Mouse (Mus musculus): ENCODE measurements around the gene Plekho2. TPM values are rescaled to one million over a fixed set of nuclear protein-coding genes. Genes with fewer than 3 reads are reported as not detected.

Plekho2 gene
- total RNA-seq (2021), result 10 to 100 TPM in 1 of 2 experiments, 1 to 10 TPM in 1; 8.3 to 10.7 TPM
- long read RNA-seq, experiment 1, partial matches to known transcripts, result 0 of 4 reads
- long read RNA-seq, experiment 1, other reads (novel, unspliced or antisense), result 3 of 4 reads
- long read RNA-seq, experiment 2, transcript Plekho2-201 (6 exons, 3,273 nt), result major isoform, 7 of 10 reads
- long read RNA-seq, experiment 2, partial matches to known transcripts, result 0 of 10 reads
- long read RNA-seq, experiment 2, other reads (novel, unspliced or antisense), result 3 of 10 reads

DNA sequence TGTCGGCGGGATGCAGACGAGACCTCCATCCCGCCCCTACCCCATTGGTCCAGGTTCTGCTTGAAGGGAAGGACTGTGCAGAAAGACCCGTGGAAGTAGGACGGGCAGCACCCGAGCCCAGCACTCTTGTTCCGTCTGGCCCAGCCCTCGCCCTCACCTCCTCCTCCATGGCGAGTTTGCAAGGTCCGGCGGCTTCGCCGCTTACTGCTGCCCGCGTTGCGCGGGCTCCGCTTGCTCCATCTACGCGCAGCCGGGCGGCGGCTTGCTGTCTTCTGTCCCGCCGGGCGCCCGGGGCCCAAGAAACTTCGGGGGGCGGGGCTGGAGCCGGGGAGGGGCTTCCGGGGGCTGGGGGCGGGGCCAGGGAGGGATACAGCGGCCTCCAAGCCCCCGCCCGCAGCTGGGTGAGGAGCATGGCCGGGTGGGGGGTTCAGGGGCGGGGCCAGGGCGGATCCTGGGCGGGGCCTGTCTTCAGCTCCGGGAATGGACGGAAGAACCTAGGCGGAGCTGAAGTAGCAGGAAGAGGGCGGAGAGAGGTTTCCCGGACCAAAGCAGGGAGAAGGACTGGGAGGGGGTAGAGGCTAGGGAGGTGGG, at the start of gene Plekho2:
Gene Plekho2, minus strand, starts transcription at position 260 of the 591 bp plus-strand sequence.
- intact Hi-C loops (cut with DNase I; ENCODE audit: low total_unique reads), result loop anchor here (2.0 kb wide), 1 partner anchor 55 kb away; no protein-coding TSS in a partner anchor
- peak; percentile 95 for DNase-seq

DNA sequence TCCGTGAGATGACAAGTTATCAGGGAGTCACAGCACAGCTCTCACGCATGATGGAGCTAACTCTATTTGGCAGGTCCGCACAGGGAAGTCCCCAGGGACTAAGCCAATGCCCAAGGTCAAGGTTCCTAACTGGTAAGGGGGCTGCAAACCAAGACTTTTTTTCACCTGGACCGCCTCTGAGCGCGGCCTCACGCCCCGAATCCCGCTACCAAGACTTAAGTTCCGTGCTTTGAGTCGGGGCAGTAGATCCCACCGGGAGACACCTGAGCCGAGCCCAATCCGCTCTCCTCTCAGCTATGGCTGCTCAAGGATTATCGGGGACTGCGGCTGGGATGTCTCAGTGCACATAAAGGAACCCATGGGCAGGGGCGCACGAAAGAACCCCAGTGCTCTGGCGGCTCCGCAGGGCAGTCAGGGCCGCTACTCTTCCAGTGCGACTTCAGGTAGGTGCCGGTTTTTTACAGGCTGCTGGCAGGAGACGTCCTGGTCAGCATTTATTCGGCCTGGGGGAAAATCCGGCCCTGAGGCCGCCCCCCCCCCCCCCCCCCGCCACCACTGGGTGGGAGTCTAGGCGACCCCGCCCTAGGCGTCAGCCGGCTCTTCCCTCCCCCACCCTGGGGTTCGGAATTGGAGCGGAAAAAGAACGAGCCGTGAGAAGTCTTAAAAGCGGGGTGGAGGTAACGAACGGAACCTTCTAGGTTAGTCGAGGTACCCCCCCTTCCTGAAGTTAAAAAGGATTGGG, 49.4 kb upstream of the Plekho2 start, which contains the start of gene Rbpms2:
Gene Rbpms2, plus strand, starts transcription at position 624 of the 742 bp plus-strand sequence.
- intact Hi-C loops (cut with DNase I; ENCODE audit: low total_unique reads), result no loop called here
- DNase-seq, result no peak

DNA sequence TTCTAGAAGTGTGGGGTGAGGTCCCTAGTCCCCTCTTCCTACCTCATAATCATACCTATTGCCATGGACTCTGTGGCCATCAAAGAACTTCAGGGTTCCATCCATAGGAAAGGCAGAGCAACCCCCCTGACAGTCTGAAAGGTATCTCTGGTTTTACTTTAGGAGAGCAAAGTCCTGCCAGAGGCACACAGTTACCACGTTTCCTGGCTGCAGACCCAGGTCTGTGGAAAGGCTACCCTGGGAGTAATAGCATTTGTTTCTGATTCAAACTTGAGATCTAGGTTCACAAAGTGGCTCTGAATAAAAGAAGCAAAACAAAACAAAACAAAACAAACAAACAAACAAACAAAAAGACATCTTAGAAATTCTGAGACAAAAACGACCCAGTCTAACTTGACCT, 44.4 kb upstream of the Plekho2 start:
- DNase-seq, result no peak
- intact Hi-C loops (cut with DNase I; ENCODE audit: low total_unique reads), result no loop called here

DNA sequence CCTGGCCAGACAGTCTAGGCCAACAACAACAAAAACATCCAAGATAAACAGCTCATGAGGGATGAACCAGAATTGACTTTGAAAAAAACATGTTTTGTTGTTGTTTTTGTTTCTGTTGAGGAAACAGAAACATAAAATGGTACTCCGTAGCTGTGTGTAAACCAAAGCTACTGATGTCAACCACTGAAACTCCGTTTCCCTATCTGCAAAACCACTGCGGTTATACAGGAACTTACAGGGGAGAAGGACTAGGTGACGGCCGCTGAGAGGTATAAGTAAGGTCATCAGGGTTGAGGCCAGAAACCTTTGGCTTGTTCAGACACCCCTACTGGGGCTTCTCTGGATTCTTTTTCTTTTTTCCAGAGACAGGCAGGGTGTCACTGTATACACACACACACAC, 43.0 kb upstream of the Plekho2 start:
- intact Hi-C loops (cut with DNase I; ENCODE audit: low total_unique reads), result no loop called here
- DNase-seq, result no peak

DNA sequence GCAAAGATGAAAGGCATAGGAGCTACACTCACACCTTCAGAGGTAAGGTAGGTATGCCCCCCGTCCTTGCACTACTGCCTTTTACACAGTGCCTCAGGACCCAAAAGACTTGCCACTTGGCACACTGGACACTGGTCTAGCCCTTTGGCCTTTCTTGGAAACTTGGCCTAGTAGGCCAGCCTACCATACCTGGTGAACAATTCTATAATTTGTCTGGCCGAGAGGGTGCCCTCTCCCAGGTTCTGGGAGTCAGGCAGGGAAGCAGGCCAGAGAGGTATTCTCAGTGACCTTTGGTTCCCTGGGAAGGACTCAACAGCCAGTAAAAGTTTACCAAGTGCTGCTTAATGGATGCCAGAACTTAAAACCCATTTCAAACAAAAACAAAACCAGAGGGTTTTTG, 41.8 kb upstream of the Plekho2 start:
- intact Hi-C loops (cut with DNase I; ENCODE audit: low total_unique reads), result no loop called here

DNA sequence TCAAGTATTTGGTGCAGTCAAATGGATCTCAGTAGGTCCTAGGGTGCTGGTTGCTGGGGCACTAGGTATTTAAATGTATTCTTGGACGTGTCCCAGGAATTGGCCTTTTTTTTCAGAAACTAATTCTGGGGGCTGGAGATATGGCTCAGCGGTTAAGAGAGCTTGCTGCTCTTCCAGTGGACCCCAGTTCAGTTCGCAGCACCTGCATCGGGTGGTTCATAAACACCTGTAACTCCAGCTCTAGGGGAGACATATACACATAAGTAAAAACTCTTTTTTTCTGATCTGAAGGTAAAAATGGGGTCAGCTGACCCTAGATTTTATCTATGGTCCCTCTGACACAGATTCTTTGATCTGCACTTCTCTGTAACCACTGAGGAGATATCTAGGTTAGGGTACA, 41.4 kb upstream of the Plekho2 start:
- intact Hi-C loops (cut with DNase I; ENCODE audit: low total_unique reads), result no loop called here
- DNase-seq, result no peak

More for the DNA sequence above, 41.8 kb upstream of the Plekho2 start:
- no peak for DNase-seq

DNA sequence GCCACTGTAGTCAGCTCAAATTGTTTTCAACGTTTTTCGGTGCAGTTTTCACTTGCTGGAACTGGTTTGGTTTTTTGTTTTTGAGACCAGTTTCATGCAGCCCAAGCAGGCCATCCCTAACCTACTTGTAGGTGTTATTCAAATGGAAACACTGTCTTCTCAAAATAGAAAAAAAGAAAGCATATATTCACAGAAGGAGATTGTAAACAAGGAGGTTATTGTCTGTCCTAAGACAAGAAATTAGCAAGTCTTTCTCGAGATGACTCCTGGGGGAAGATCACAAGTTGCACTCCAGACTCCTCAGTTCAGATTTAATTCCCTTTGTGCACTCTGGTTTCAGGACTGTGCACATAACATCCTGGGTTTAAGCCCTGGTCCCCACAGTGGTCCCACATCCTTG, 39.5 kb upstream of the Plekho2 start:
- DNase-seq, result no peak
- intact Hi-C loops (cut with DNase I; ENCODE audit: low total_unique reads), result no loop called here

DNA sequence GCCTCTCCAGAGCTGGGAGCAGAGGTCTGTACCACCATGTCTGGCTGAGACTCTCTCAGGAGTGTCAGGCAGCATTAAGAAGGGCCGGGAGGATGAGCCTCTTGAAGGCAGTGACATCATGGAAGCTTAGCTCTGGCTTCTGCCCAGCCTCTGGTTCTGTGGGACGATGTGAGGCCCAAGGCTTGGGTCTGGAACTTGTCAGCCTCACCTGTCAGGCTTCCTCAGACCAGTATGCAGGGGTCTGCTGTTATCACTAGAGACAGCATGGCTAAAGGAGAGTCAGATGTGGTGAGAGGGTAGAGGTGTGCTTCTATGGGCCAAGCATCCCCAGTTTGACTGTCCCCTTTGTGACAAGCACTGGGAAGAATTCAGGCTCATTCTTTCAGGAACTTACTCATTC, 33.3 kb upstream of the Plekho2 start:
- intact Hi-C loops (cut with DNase I; ENCODE audit: low total_unique reads), result no loop called here
- no peak for DNase-seq

DNA sequence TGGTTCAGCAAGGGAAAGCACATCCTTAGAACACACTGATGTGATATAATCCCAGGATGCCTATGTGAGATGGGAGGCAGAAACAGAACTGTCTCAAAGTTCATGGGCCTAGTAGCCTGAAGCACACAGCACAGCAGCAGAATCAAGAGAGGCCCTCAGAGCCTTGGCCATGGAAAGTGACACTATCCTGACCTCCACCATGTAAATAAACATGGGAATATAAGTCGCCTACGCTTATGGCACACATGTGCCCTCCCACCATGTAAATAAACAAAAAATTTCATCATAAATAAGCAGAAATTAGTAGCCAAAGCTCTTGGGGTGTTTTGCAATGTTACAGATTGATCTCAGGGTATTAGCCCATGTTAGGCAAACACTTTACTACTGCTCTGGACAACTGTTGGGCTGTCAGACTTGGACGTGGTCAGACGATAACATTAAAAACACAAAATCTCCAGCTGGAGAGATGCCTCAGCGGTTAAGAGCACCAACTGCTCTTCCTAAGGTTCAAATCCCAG, 32.2 kb upstream of the Plekho2 start:
- no peak for DNase-seq
- intact Hi-C loops (cut with DNase I; ENCODE audit: low total_unique reads), result no loop called here

DNA sequence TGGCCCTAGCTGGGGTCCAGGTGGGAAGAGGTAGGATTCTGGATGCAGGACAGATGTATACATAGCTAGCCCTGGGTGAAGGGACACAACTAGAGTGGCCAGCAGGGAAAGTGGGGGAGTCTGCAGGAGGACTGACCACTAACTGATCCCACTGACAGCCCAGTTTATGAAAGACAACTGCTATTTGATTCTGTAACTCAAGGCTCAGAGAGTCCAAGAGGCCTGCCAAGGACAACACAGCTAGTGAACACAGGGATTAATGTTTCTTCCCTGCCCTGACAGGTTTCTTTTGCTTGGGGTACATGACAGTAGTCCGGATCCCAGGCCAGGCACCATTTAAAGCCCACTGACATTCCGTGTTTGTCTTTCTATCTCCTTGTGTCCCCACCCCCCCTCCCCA, 27.3 kb upstream of the Plekho2 start:
- intact Hi-C loops (cut with DNase I; ENCODE audit: low total_unique reads), result loop anchor here (5.0 kb wide), 1 partner anchor 245 kb away; no protein-coding TSS in a partner anchor
- no peak for DNase-seq

DNA sequence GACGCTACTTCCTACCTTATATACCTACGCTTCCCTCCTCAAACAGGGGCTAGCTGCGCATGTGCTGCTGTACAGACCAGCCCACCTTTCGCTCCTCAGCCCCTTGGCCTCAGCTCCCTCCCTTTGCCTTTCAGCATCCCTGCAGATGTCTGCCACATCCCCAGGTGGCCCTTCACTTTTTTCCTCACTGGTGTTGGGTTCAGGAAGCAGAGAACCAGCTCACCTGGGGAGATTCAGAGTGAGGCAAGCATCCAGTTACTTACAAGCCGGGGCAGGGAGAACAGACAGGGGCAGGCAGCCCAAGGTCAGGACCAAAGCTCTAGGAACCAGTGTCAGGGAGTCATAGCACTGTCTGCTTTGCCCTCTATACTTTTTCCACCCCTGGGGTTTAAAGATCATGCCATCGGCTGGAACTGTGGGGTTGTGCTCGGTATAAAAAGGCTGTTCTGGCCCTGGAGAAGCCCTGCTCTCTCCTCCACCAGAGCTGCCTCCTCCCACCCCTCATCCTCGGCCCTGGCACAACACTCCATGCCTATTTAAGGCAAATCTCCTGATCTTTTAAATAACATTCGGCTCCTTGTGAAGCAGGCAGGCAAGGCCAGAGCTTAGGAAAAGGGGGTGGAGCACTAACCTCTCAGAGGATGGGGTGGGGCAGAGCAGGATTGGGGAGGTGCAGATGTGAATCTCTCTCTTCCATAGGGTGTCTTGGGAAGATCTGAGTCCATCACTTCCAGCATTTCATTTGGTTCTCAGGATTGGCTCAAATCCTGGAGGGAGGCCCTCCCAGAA, 26.7 kb upstream of the Plekho2 start:
- DNase-seq, result no peak
- intact Hi-C loops (cut with DNase I; ENCODE audit: low total_unique reads), result loop anchor here (5.0 kb wide), 1 partner anchor 246 kb away; no protein-coding TSS in a partner anchor

DNA sequence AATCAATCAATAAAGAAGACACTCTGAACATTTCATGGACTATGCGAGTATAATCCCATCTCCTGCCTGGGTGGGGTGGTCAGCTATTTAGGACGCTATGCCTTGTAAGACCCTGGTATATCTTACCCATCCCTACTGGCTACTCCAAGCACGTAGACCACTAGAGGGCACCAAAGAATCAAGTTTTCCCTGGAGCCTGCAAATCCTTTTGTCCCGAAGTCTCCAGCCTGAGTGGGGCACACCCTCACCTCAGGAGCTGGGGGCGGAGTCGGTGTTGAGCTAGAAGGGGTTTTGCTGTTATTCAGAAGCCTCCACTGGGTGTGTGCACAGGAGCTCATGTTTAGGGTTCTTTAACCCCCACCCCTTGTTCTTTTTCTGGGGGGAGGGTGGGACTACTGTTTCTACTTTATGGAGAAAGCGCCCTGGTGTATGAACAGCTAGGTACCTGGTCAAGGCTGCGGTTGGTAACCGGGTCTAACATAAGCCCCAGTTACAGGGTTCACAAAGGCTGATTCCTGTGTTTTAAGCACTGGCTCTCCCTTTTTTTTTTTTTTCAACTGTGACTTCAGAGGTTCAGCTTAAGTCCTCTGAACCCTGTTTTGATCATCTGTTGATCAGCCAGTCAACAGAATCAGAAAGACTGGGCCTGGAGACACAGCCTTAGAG, 25.8 kb upstream of the Plekho2 start:
- peak; percentile 57 for DNase-seq
- intact Hi-C loops (cut with DNase I; ENCODE audit: low total_unique reads), result loop anchor here (2.0 to 5.0 kb wide), 2 partner anchors 55 to 247 kb away; no protein-coding TSS in a partner anchor

DNA sequence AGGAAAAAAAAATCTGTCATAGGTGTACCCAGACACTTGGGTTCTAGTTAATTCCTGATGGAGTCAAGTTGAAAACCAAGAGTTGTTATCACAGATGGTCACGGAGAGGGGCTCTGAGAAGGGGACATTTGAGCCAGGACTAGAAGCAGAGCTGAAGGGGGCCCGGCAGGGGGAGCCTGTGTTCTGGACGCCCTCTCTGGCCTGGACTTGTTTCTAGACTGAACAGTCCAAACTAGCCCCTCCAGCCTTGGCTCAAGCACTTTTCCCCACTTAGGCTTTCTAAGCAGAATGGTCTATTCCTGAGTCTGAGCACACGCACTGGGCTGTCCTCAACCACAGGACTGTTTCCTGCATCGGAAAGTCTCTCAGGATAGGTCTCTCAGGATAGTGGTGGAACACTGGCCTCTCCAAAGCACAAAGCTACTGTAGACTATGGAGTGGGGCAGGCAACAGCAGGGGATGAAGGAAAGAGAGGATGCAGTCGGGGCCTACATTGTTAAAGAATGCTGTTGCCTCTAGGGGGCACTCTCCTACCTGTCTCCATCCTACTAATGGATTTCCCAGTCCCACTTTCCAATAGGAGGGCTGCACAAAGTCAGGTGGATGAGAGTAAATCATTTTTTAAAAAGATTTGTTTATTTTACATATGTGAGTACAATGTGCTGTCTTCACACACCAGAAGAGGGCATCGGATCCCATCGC, 23.7 kb upstream of the Plekho2 start:
- intact Hi-C loops (cut with DNase I; ENCODE audit: low total_unique reads), result loop anchor here (2.0 kb wide), 1 partner anchor 57 kb away; no protein-coding TSS in a partner anchor
- no peak for DNase-seq

DNA sequence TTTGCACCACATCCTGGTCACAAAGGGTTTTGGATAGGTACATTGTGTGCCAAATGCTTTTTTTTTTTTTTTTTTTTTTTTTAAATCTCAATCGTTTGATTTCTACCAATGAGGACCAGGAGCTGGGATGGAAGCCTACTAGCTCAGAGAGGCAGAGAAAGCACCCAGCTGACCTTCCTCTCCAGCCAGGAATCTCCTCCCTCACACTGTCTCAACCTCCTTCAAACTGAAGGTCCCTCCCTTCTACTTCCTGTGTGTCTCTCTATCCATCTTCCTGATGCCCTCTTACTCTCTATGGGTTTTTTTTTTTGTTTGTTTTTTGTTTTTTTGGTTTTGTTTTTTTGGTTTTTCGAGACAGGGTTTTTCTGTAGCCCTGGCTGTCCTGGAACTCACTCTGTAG, 21.1 kb upstream of the Plekho2 start:
- no peak for DNase-seq
- intact Hi-C loops (cut with DNase I; ENCODE audit: low total_unique reads), result no loop called here

DNA sequence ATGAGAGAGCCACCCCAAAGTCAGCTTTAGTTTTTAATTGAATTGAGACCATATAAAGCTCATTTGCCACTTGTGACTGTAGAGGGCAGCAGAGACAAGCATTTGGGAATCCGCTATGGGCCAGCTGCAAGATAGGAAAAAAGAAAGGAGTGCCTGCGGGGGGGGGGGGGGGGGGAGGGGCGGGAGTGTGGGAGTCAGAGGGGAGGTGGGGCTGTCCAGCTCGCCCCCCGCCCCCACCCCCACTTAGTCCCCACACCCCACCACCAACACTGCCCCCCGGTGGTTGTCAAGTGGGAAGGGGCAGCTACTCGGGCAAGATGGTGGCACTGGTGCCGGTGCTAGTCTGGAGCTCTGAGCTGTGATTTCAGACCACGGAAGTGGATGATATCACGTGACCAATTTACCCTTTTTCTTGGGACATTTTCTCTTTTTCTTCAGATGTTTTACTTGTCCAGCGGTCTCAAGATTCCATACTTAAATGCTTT, 19.0 kb upstream of the Plekho2 start:
- intact Hi-C loops (cut with DNase I; ENCODE audit: low total_unique reads), result no loop called here
- DNase-seq, result no peak

DNA sequence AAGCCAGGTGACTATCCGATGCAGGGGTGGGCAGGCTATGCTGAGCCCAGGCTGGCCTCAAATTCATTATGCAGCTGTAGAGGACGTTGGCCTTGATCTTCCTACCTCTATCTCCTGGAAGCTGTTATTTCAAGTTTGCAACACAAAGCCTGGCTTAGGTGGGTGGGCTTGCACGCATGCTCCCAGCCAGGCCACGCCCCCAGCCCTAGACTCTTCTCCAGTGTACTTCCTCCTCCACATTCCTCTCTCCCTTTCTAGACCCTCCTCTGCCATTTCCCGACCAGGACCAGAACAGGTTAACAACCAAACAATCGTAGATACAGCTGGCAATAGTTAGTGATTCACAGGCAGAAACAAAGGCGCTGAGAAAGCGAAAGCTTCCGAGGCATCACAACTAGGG, 13.8 kb upstream of the Plekho2 start:
- intact Hi-C loops (cut with DNase I; ENCODE audit: low total_unique reads), result no loop called here
- no peak for DNase-seq

DNA sequence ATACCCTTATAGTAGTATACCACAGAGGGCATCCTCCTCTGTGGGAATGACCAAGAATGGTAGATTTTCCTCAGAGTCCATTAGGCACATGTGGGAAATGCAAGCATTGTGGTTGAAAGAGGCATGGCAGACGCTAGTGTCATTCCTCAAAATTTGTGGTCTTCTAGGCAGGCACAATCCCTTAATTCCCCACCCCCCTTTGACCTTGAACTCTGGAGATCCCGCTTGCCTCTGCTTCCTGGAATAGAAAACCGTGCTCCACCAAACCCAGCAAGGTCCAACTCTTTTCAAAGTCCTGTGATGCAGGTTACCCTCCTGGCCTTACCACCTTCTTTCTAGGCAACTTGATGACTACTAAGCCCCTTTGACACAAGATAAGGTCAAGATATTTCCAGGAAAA, 12.9 kb upstream of the Plekho2 start:
- DNase-seq, result no peak
- intact Hi-C loops (cut with DNase I; ENCODE audit: low total_unique reads), result no loop called here

DNA sequence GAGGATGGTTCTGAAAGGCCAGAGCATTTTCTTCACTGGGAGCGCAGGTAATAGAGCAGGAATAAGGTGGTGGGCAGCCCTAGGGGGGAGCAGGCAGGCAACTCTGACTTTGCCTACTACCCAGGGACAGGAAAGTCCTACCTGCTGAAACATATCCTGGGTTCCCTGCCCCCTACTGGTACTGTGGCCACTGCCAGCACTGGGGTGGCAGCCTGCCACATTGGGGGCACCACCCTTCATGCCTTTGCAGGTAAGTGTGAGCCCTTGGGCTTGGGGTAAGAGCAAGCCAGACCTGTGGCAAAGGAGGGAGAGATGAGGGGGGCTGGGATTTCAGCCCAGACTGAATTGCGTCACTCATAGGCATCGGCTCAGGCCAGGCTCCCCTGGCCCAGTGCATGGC, 9.3 kb upstream of the Plekho2 start:
- intact Hi-C loops (cut with DNase I; ENCODE audit: low total_unique reads), result no loop called here

More for the DNA sequence above, 9.3 kb upstream of the Plekho2 start:
- no peak for DNase-seq
